Mouse (Mus musculus): Measurements from ENCODE around the gene Gpr18. TPM values are rescaled to one million over a fixed set of nuclear protein-coding genes. Genes with fewer than 3 reads are reported as not detected.

The Gpr18 gene
- polyA plus RNA-seq, 1 experiment: not detected

GRCm38 (mm10) chr14:121959538-121959980, 44.0 kb upstream of the Gpr18 start:
- H3K27me3 ChIP-seq (ENCODE audit: control insufficient read depth): no peaks in the 10 kb centered on the region
- peaks cover 1% of the 10 kb centered on the region for H3K36me3 ChIP-seq (ENCODE audit: control insufficient read depth)
- no peak for TF ChIP-seq GATA1 (IDR thresholded peaks at IDR 0.05; ENCODE audit: low read length)
- TF ChIP-seq TAL1 (IDR thresholded peaks at IDR 0.05; ENCODE audit: low read length): no peak
- H3K4me1 ChIP-seq (ENCODE audit: control insufficient read depth): peaks cover 14% of the 10 kb centered on the region
- H3K4me3 ChIP-seq (replicated peaks): no peak overlapping the region
- no peaks in the 10 kb centered on the region for H3K9me3 ChIP-seq (ENCODE audit: control insufficient read depth, low read length)

- TF ChIP-seq GATA1 (IDR thresholded peaks at IDR 0.05; ENCODE audit: low read length) (no peak), TAL1 (IDR thresholded peaks at IDR 0.05; ENCODE audit: low read length) (no peak)
- H3K36me3 ChIP-seq (ENCODE audit: control insufficient read depth): peaks cover 6% of the 10 kb centered on the region
- H3K9me3 ChIP-seq (ENCODE audit: control insufficient read depth, low read length): no peaks in the 10 kb centered on the region
- H3K4me1 ChIP-seq (ENCODE audit: control insufficient read depth): peaks cover 14% of the 10 kb centered on the region
- H3K27me3 ChIP-seq (ENCODE audit: control insufficient read depth): no peaks in the 10 kb centered on the region
- H3K4me3 ChIP-seq (replicated peaks): no peak overlapping the region
Observed at GRCm38 (mm10) chr14:121958751-121959537, 43.4 kb upstream of the Gpr18 start.

- TF ChIP-seq GATA1 (IDR thresholded peaks at IDR 0.05; ENCODE audit: low read length) (no peak), TAL1 (IDR thresholded peaks at IDR 0.05; ENCODE audit: low read length) (no peak)
- Histone ChIP-seq H3K27me3 (ENCODE audit: control insufficient read depth) (no peaks in the 10 kb centered on the region), H3K4me3 (replicated peaks) (no peak overlapping the region), H3K9me3 (ENCODE audit: control insufficient read depth, low read length) (no peaks in the 10 kb centered on the region), H3K36me3 (ENCODE audit: control insufficient read depth) (peaks cover 6% of the 10 kb centered on the region), H3K4me1 (ENCODE audit: control insufficient read depth) (peaks cover 10% of the 10 kb centered on the region)
Observed at GRCm38 (mm10) chr14:121958041-121958750, 42.6 kb upstream of the Gpr18 start.

- no peaks in the 10 kb centered on the region for H3K27me3 ChIP-seq (ENCODE audit: control insufficient read depth)
- H3K36me3 ChIP-seq (ENCODE audit: control insufficient read depth): peaks cover 6% of the 10 kb centered on the region
- peaks cover 10% of the 10 kb centered on the region for H3K4me1 ChIP-seq (ENCODE audit: control insufficient read depth)
- TF ChIP-seq GATA1 (IDR thresholded peaks at IDR 0.05; ENCODE audit: low read length): no peak
- no peak for TF ChIP-seq TAL1 (IDR thresholded peaks at IDR 0.05; ENCODE audit: low read length)
- H3K4me3 ChIP-seq (replicated peaks): no peak overlapping the region
- no peaks in the 10 kb centered on the region for H3K9me3 ChIP-seq (ENCODE audit: control insufficient read depth, low read length)
Observed at GRCm38 (mm10) chr14:121957176-121957871, 41.7 kb upstream of the Gpr18 start.

- TF ChIP-seq TAL1 (IDR thresholded peaks at IDR 0.05; ENCODE audit: low read length) (no peak), GATA1 (IDR thresholded peaks at IDR 0.05; ENCODE audit: low read length) (no peak)
- no peaks in the 10 kb centered on the region for H3K27me3 ChIP-seq (ENCODE audit: control insufficient read depth)
- peaks cover 16% of the 10 kb centered on the region for H3K4me1 ChIP-seq (ENCODE audit: control insufficient read depth)
- H3K36me3 ChIP-seq (ENCODE audit: control insufficient read depth): peaks cover 6% of the 10 kb centered on the region
- no peak overlapping the region for H3K4me3 ChIP-seq (replicated peaks)
- no peaks in the 10 kb centered on the region for H3K9me3 ChIP-seq (ENCODE audit: control insufficient read depth, low read length)
Observed at GRCm38 (mm10) chr14:121956291-121956690, 40.7 kb upstream of the Gpr18 start.

GRCm38 (mm10) chr14:121955176-121955795, 39.7 kb upstream of the Gpr18 start:
- TF ChIP-seq GATA1 (IDR thresholded peaks at IDR 0.05; ENCODE audit: low read length) (no peak), TAL1 (IDR thresholded peaks at IDR 0.05; ENCODE audit: low read length) (no peak)
- Histone ChIP-seq H3K4me1 (ENCODE audit: control insufficient read depth) (peaks cover 11% of the 10 kb centered on the region), H3K27me3 (ENCODE audit: control insufficient read depth) (no peaks in the 10 kb centered on the region), H3K9me3 (ENCODE audit: control insufficient read depth, low read length) (no peaks in the 10 kb centered on the region), H3K4me3 (replicated peaks) (no peak overlapping the region), H3K36me3 (ENCODE audit: control insufficient read depth) (peaks cover 6% of the 10 kb centered on the region)

GRCm38 (mm10) chr14:121954608-121955007, 39.0 kb upstream of the Gpr18 start:
- no peaks in the 10 kb centered on the region for H3K9me3 ChIP-seq (ENCODE audit: control insufficient read depth, low read length)
- TF ChIP-seq TAL1 (IDR thresholded peaks at IDR 0.05; ENCODE audit: low read length) (no peak), GATA1 (IDR thresholded peaks at IDR 0.05; ENCODE audit: low read length) (no peak)
- H3K27me3 ChIP-seq (ENCODE audit: control insufficient read depth): no peaks in the 10 kb centered on the region
- peaks cover 6% of the 10 kb centered on the region for H3K36me3 ChIP-seq (ENCODE audit: control insufficient read depth)
- no peak overlapping the region for H3K4me3 ChIP-seq (replicated peaks)
- H3K4me1 ChIP-seq (ENCODE audit: control insufficient read depth): peaks cover 11% of the 10 kb centered on the region

GRCm38 (mm10) chr14:121954129-121954528, 38.5 kb upstream of the Gpr18 start:
- H3K4me3 ChIP-seq (replicated peaks): no peak overlapping the region
- peaks cover 6% of the 10 kb centered on the region for H3K36me3 ChIP-seq (ENCODE audit: control insufficient read depth)
- H3K4me1 ChIP-seq (ENCODE audit: control insufficient read depth): peaks cover 11% of the 10 kb centered on the region
- no peaks in the 10 kb centered on the region for H3K9me3 ChIP-seq (ENCODE audit: control insufficient read depth, low read length)
- H3K27me3 ChIP-seq (ENCODE audit: control insufficient read depth): no peaks in the 10 kb centered on the region
- TF ChIP-seq GATA1 (IDR thresholded peaks at IDR 0.05; ENCODE audit: low read length): no peak
- no peak for TF ChIP-seq TAL1 (IDR thresholded peaks at IDR 0.05; ENCODE audit: low read length)
